Mouse (Mus musculus): Measurements from ENCODE around the gene Ankrd13c. TPM values are rescaled to one million over a fixed set of nuclear protein-coding genes. Genes with fewer than 3 reads are reported as not detected.

Gene Ankrd13c
- polyA plus RNA-seq, 3 experiments from 2014 or later = 23.8 to 51.0 (median 35.5) TPM

- ATAC-seq = no peak
Measured at GRCm38 (mm10) chr3:157955466-157955865, 8.4 kb downstream of the Ankrd13c start.

- no peak for ATAC-seq
Measured at GRCm38 (mm10) chr3:157956201-157956600, 9.2 kb downstream of the Ankrd13c start.

GRCm38 (mm10) chr3:157957320-157957719, 10.3 kb downstream of the Ankrd13c start:
- ATAC-seq = no peak

GRCm38 (mm10) chr3:157971151-157971550, 24.1 kb downstream of the Ankrd13c start:
- no peak for ATAC-seq

- no peak for ATAC-seq
Measured at GRCm38 (mm10) chr3:157973236-157973635, 26.2 kb downstream of the Ankrd13c start.

- no peak for ATAC-seq
Measured at GRCm38 (mm10) chr3:157979619-157980018, 32.6 kb downstream of the Ankrd13c start.

- no peak for ATAC-seq
Measured at GRCm38 (mm10) chr3:157993322-157993721, 46.3 kb downstream of the Ankrd13c start.

- no peak for ATAC-seq
Measured at GRCm38 (mm10) chr3:157995726-157996125, 48.7 kb downstream of the Ankrd13c start.

- no peak for ATAC-seq
Measured at GRCm38 (mm10) chr3:157998742-157999369, 51.8 kb downstream of the Ankrd13c start.

- no peak for ATAC-seq
Measured at GRCm38 (mm10) chr3:158008647-158009046, 61.6 kb downstream of the Ankrd13c start.

GRCm38 (mm10) chr3:158009762-158010320, 62.8 kb downstream of the Ankrd13c start:
- ATAC-seq = no peak

- peak; percentile 79 for ATAC-seq
Measured at GRCm38 (mm10) chr3:158031371-158031925, 84.4 kb downstream of the Ankrd13c start.

- no peak for ATAC-seq
Measured at GRCm38 (mm10) chr3:158032106-158032505, 85.1 kb downstream of the Ankrd13c start.

- no peak for ATAC-seq
Measured at GRCm38 (mm10) chr3:158035866-158036265, 88.8 kb downstream of the Ankrd13c start.

GRCm38 (mm10) chr3:158036329-158036988, 89.4 kb downstream of the Ankrd13c start, which contains the start of the genes Srsf11 and Lrrc40:
Srsf11 (minus strand) TSS chr3:158036639.
Lrrc40 (plus strand) TSS chr3:158036662.
- peak; percentile 90 for ATAC-seq

- no peak for ATAC-seq
Measured at GRCm38 (mm10) chr3:158038106-158038505, 91.1 kb downstream of the Ankrd13c start.

GRCm38 (mm10) chr3:158040755-158041154, 93.7 kb downstream of the Ankrd13c start:
- no peak for ATAC-seq

- ATAC-seq = no peak
Measured at GRCm38 (mm10) chr3:158049508-158049907, 102.5 kb downstream of the Ankrd13c start.

Other genes with a start within 250 kb of the Ankrd13c start
- not detected for gene Cth, start 22.2 kb upstream of the Ankrd13c start, polyA plus RNA-seq (2017; shearing (Covaris generic))
- 100 to 1,000 TPM; 125 to 187 (median 148) TPM for gene Srsf11, start 89.4 kb downstream of the Ankrd13c start, polyA plus RNA-seq (2017; shearing (Covaris generic))
- 10 to 100 TPM; 29.9 to 47.4 (median 30.4) TPM for gene Lrrc40, start 89.4 kb downstream of the Ankrd13c start, polyA plus RNA-seq (2017; shearing (Covaris generic))

Measured in inflammation-experienced regulatory T-cells, adult 6 months (primary cell).